Mouse (Mus musculus) cortical plate, adult 2 months (tissue): Measurements from ENCODE around the gene Stx4a.

Experiments used
- CTCF ChIP-seq: fragments of 200-500 bp; IDR thresholded peaks from 2 replicates; pipeline ENCODE4 v1.5.1; 2011; ENCODE audit warnings: mild to moderate bottlenecking, control low read depth, low read length; ENCODE audit not compliant: insufficient read depth; ENCODE audit errors: extremely low read depth
- POLR2A ChIP-seq: fragments of 200-500 bp; IDR thresholded peaks from 2 replicates; pipeline ENCODE4 v1.6.1; 2011; ENCODE audit warnings: mild to moderate bottlenecking, low read length, control low read depth; ENCODE audit not compliant: insufficient read depth; ENCODE audit errors: extremely low read depth

DNA sequence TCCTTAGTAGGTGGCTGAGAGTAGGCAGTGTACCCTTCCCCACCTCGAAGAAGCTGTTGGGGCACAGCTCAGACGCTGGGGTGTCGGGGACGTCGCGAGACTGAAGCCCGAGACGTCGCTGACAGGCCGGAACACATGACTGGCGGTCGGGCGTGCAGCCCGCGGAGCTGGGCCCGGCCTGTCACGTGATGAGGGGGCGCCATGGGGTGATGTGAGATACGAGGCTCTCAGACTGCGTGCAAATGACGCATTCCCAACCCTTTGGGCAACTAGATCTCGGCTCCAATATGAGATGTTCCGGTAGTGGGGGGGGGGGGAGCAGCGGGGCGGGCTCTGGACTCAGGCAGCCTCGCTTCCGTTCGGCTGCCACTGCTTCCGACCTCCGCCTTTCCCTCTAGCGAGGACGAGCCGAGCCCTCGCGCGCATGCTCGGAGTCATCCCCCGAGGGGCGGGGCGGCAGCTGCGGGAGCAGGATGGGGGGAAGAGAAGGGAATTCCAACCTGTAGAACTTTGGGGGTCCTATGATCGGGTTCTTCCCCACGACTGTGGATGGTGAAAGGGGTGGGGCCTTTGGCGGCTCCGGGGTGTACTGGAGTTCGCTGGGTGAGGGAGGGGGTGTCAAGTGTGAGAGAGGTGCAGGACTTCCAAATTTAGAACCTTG is 17.4 kb downstream of the Stx4a start:
- no peak for TF ChIP-seq CTCF
- peak; percentile 79 for TF ChIP-seq POLR2A
